Mouse (Mus musculus): Measurements from ENCODE around the gene Gnaq. TPM values are rescaled to one million over a fixed set of nuclear protein-coding genes. Genes with fewer than 3 reads are reported as not detected.

Gnaq gene
- polyA plus RNA-seq, 1 experiment from 2014 or later, result 26.7 TPM

GRCm38 (mm10) chr19:16235594-16235993, 103.0 kb downstream of the Gnaq start:
- Histone ChIP-seq H3K4me2 (ENCODE audit: low read depth, low read length) (no peak overlapping the region), H3K27me3 (replicated peaks; ENCODE audit: control insufficient read depth, insufficient read depth, low read length) (no peaks in the 10 kb centered on the region), H3K4me1 (ENCODE audit: control insufficient read depth, insufficient read depth, low read length) (peaks cover 15% of the 10 kb centered on the region), H3K36me3 (ENCODE audit: control insufficient read depth, insufficient read depth, low read length) (no peaks in the 10 kb centered on the region), H3K4me3 (ENCODE audit: low read length) (no peak overlapping the region), H3K9ac (ENCODE audit: low read depth, low read length) (no peak overlapping the region), H3K9me3 (ENCODE audit: control insufficient read depth, low read length) (no peaks in the 10 kb centered on the region), H3K27ac (ENCODE audit: low read length) (no peak overlapping the region)
- 87% methylated on average over 8 of the region's 8 CpGs for whole genome bisulfite sequencing
- ATAC-seq, result no peak

GRCm38 (mm10) chr19:16237034-16237433, 104.4 kb downstream of the Gnaq start:
- no peak overlapping the region for H3K27ac ChIP-seq (ENCODE audit: low read length)
- ATAC-seq, result no peak
- no peaks in the 10 kb centered on the region for H3K9me3 ChIP-seq (ENCODE audit: control insufficient read depth, low read length)
- H3K4me1 ChIP-seq (ENCODE audit: control insufficient read depth, insufficient read depth, low read length), result peaks cover 22% of the 10 kb centered on the region
- H3K4me3 ChIP-seq (ENCODE audit: low read length), result no peak overlapping the region
- WGBS, result 100% methylated on average over 1 of the region's 1 CpGs
- no peaks in the 10 kb centered on the region for H3K36me3 ChIP-seq (ENCODE audit: control insufficient read depth, insufficient read depth, low read length)
- H3K4me2 ChIP-seq (ENCODE audit: low read depth, low read length), result no peak overlapping the region
- no peaks in the 10 kb centered on the region for H3K27me3 ChIP-seq (replicated peaks; ENCODE audit: control insufficient read depth, insufficient read depth, low read length)
- no peak overlapping the region for H3K9ac ChIP-seq (ENCODE audit: low read depth, low read length)

GRCm38 (mm10) chr19:16238072-16238471, 105.4 kb downstream of the Gnaq start:
- Histone ChIP-seq H3K4me3 (ENCODE audit: low read length) (no peak overlapping the region), H3K4me2 (ENCODE audit: low read depth, low read length) (no peak overlapping the region), H3K9me3 (ENCODE audit: control insufficient read depth, low read length) (no peaks in the 10 kb centered on the region), H3K27ac (ENCODE audit: low read length) (no peak overlapping the region), H3K4me1 (ENCODE audit: control insufficient read depth, insufficient read depth, low read length) (peaks cover 22% of the 10 kb centered on the region), H3K27me3 (replicated peaks; ENCODE audit: control insufficient read depth, insufficient read depth, low read length) (no peaks in the 10 kb centered on the region), H3K9ac (ENCODE audit: low read depth, low read length) (no peak overlapping the region), H3K36me3 (ENCODE audit: control insufficient read depth, insufficient read depth, low read length) (no peaks in the 10 kb centered on the region)
- 68% methylated on average over 4 of the region's 4 CpGs for WGBS
- ATAC-seq, result no peak

GRCm38 (mm10) chr19:16238512-16238911, 105.9 kb downstream of the Gnaq start:
- WGBS, result 43% methylated on average over 2 of the region's 2 CpGs
- peaks cover 22% of the 10 kb centered on the region for H3K4me1 ChIP-seq (ENCODE audit: control insufficient read depth, insufficient read depth, low read length)

GRCm38 (mm10) chr19:16242708-16243107, 110.1 kb downstream of the Gnaq start:
- WGBS, result 46% methylated on average over 3 of the region's 3 CpGs
- Histone ChIP-seq H3K36me3 (ENCODE audit: control insufficient read depth, insufficient read depth, low read length) (no peaks in the 10 kb centered on the region), H3K4me2 (ENCODE audit: low read depth, low read length) (no peak overlapping the region), H3K9ac (ENCODE audit: low read depth, low read length) (no peak overlapping the region), H3K27ac (ENCODE audit: low read length) (no peak overlapping the region), H3K27me3 (replicated peaks; ENCODE audit: control insufficient read depth, insufficient read depth, low read length) (no peaks in the 10 kb centered on the region), H3K9me3 (ENCODE audit: control insufficient read depth, low read length) (no peaks in the 10 kb centered on the region), H3K4me1 (ENCODE audit: control insufficient read depth, insufficient read depth, low read length) (peaks cover 28% of the 10 kb centered on the region), H3K4me3 (ENCODE audit: low read length) (no peak overlapping the region)
- no peak for ATAC-seq

More at GRCm38 (mm10) chr19:16238512-16238911, 105.9 kb downstream of the Gnaq start:
- no peak overlapping the region for H3K4me2 ChIP-seq (ENCODE audit: low read depth, low read length)
- ATAC-seq, result no peak
- no peak overlapping the region for H3K4me3 ChIP-seq (ENCODE audit: low read length)
- H3K36me3 ChIP-seq (ENCODE audit: control insufficient read depth, insufficient read depth, low read length), result no peaks in the 10 kb centered on the region
- no peak overlapping the region for H3K27ac ChIP-seq (ENCODE audit: low read length)
- no peaks in the 10 kb centered on the region for H3K9me3 ChIP-seq (ENCODE audit: control insufficient read depth, low read length)
- H3K27me3 ChIP-seq (replicated peaks; ENCODE audit: control insufficient read depth, insufficient read depth, low read length), result no peaks in the 10 kb centered on the region
- H3K9ac ChIP-seq (ENCODE audit: low read depth, low read length), result no peak overlapping the region

GRCm38 (mm10) chr19:16249025-16249424, 116.4 kb downstream of the Gnaq start:
- no peak for ATAC-seq
- no peaks in the 10 kb centered on the region for H3K36me3 ChIP-seq (ENCODE audit: control insufficient read depth, insufficient read depth, low read length)
- no peaks in the 10 kb centered on the region for H3K27me3 ChIP-seq (replicated peaks; ENCODE audit: control insufficient read depth, insufficient read depth, low read length)
- no peak overlapping the region for H3K27ac ChIP-seq (ENCODE audit: low read length)
- H3K9ac ChIP-seq (ENCODE audit: low read depth, low read length), result no peak overlapping the region
- H3K4me3 ChIP-seq (ENCODE audit: low read length), result no peak overlapping the region
- H3K4me2 ChIP-seq (ENCODE audit: low read depth, low read length), result no peak overlapping the region
- 89% methylated on average over 2 of the region's 2 CpGs for WGBS
- H3K4me1 ChIP-seq (ENCODE audit: control insufficient read depth, insufficient read depth, low read length), result peaks cover 6% of the 10 kb centered on the region; the same call in 1 of the 2 replicates
- no peaks in the 10 kb centered on the region for H3K9me3 ChIP-seq (ENCODE audit: control insufficient read depth, low read length)

GRCm38 (mm10) chr19:16250921-16251320, 118.3 kb downstream of the Gnaq start:
- WGBS, result 49% methylated on average over 3 of the region's 3 CpGs

GRCm38 (mm10) chr19:16251819-16252218, 119.2 kb downstream of the Gnaq start:
- no peak overlapping the region for H3K27ac ChIP-seq (ENCODE audit: low read length)
- no peak overlapping the region for H3K4me2 ChIP-seq (ENCODE audit: low read depth, low read length)
- no peaks in the 10 kb centered on the region for H3K9me3 ChIP-seq (ENCODE audit: control insufficient read depth, low read length)
- H3K4me3 ChIP-seq (ENCODE audit: low read length), result no peak overlapping the region
- H3K36me3 ChIP-seq (ENCODE audit: control insufficient read depth, insufficient read depth, low read length), result no peaks in the 10 kb centered on the region
- ATAC-seq, result no peak
- H3K9ac ChIP-seq (ENCODE audit: low read depth, low read length), result no peak overlapping the region
- H3K27me3 ChIP-seq (replicated peaks; ENCODE audit: control insufficient read depth, insufficient read depth, low read length), result no peaks in the 10 kb centered on the region
- peaks cover 5% of the 10 kb centered on the region; the same call in 1 of the 2 replicates for H3K4me1 ChIP-seq (ENCODE audit: control insufficient read depth, insufficient read depth, low read length)
- WGBS, result 66% methylated on average over 5 of the region's 5 CpGs

More at GRCm38 (mm10) chr19:16250921-16251320, 118.3 kb downstream of the Gnaq start:
- no peak overlapping the region for H3K4me3 ChIP-seq (ENCODE audit: low read length)
- peaks cover 4% of the 10 kb centered on the region; the same call in 1 of the 2 replicates for H3K4me1 ChIP-seq (ENCODE audit: control insufficient read depth, insufficient read depth, low read length)
- no peaks in the 10 kb centered on the region for H3K9me3 ChIP-seq (ENCODE audit: control insufficient read depth, low read length)
- no peaks in the 10 kb centered on the region for H3K27me3 ChIP-seq (replicated peaks; ENCODE audit: control insufficient read depth, insufficient read depth, low read length)
- no peak for ATAC-seq
- 0 out of 2 replicates have a peak overlapping the region, but pooled peaks have one; percentile 2 for H3K27ac ChIP-seq (ENCODE audit: low read length)
- H3K36me3 ChIP-seq (ENCODE audit: control insufficient read depth, insufficient read depth, low read length), result no peaks in the 10 kb centered on the region
- no peak overlapping the region for H3K9ac ChIP-seq (ENCODE audit: low read depth, low read length)
- no peak overlapping the region for H3K4me2 ChIP-seq (ENCODE audit: low read depth, low read length)

GRCm38 (mm10) chr19:16252696-16253095, 120.1 kb downstream of the Gnaq start:
- Histone ChIP-seq H3K36me3 (ENCODE audit: control insufficient read depth, insufficient read depth, low read length) (no peaks in the 10 kb centered on the region), H3K27ac (ENCODE audit: low read length) (no peak overlapping the region), H3K4me1 (ENCODE audit: control insufficient read depth, insufficient read depth, low read length) (peaks cover 10% of the 10 kb centered on the region), H3K9ac (ENCODE audit: low read depth, low read length) (no peak overlapping the region), H3K9me3 (ENCODE audit: control insufficient read depth, low read length) (no peaks in the 10 kb centered on the region), H3K4me2 (ENCODE audit: low read depth, low read length) (no peak overlapping the region), H3K4me3 (ENCODE audit: low read length) (no peak overlapping the region), H3K27me3 (replicated peaks; ENCODE audit: control insufficient read depth, insufficient read depth, low read length) (no peaks in the 10 kb centered on the region)
- 70% methylated on average over 4 of the region's 4 CpGs for WGBS
- ATAC-seq, result no peak

GRCm38 (mm10) chr19:16254881-16255280, 122.2 kb downstream of the Gnaq start:
- Histone ChIP-seq H3K4me3 (ENCODE audit: low read length) (no peak overlapping the region), H3K4me2 (ENCODE audit: low read depth, low read length) (no peak overlapping the region), H3K36me3 (ENCODE audit: control insufficient read depth, insufficient read depth, low read length) (no peaks in the 10 kb centered on the region), H3K9ac (ENCODE audit: low read depth, low read length) (no peak overlapping the region), H3K9me3 (ENCODE audit: control insufficient read depth, low read length) (no peaks in the 10 kb centered on the region), H3K27me3 (replicated peaks; ENCODE audit: control insufficient read depth, insufficient read depth, low read length) (no peaks in the 10 kb centered on the region), H3K4me1 (ENCODE audit: control insufficient read depth, insufficient read depth, low read length) (peaks cover 26% of the 10 kb centered on the region), H3K27ac (ENCODE audit: low read length) (no peak overlapping the region)
- WGBS, result 82% methylated on average over 1 of the region's 1 CpGs
- ATAC-seq, result no peak

Measured in intestine, embryonic 16.5 days (tissue).